Mouse (Mus musculus) limb, embryonic 14.5 days (tissue): ENCODE measurements at regions not wholly inside any gene's neighbourhood (a gene's known extent, or its start where the extent isn't known, plus 50 kb on each side); places are given as distances from the start of the nearest gene placed in this dataset.

ENCODE experiments used
- ATAC-seq: fragments of 200-750 bp; cut with Nextera tagmentation; 2 replicates; pipeline ENCODE4 v1.8.0; 2017; ENCODE audit warnings: low read depth, moderate number of reproducible peaks, moderate TSS enrichment; ENCODE audit not compliant: low FRiP score
- DNase-seq: peaks from one replicate; pipeline ENCODE4 v3.0.0-alpha.2; 2015; ENCODE audit warnings: low spot score
- H3K27ac ChIP-seq: fragments of 300-500 bp; sonication (generic); replicated peaks from 2 replicates; pipeline ENCODE4 v1.5.1; 2014; ENCODE audit warnings: low read depth, mild to moderate bottlenecking, low read length, moderate library complexity, mixed read lengths
- H3K27me3 ChIP-seq: fragments of 300-500 bp; sonication (generic); 2 replicates; pipeline ENCODE4 v1.6.1; 2014; ENCODE audit warnings: low read length, mixed read lengths; ENCODE audit not compliant: control insufficient read depth, insufficient read depth
- H3K36me3 ChIP-seq: fragments of 300-500 bp; sonication (generic); 2 replicates; pipeline ENCODE4 v1.6.1; 2014; ENCODE audit warnings: mild to moderate bottlenecking, low read length, moderate library complexity, mixed read lengths; ENCODE audit not compliant: control insufficient read depth, insufficient read depth
- H3K4me1 ChIP-seq: fragments of 300-500 bp; sonication (generic); 2 replicates; pipeline ENCODE4 v1.6.1; 2014; ENCODE audit warnings: antibody characterized with exemption, low read length, mixed read lengths; ENCODE audit not compliant: control insufficient read depth, insufficient read depth
- H3K4me2 ChIP-seq: fragments of 300-500 bp; sonication (generic); replicated peaks from 2 replicates; pipeline ENCODE4 v1.6.1; 2014; ENCODE audit warnings: low read depth, mild to moderate bottlenecking, low read length, moderate library complexity; ENCODE audit not compliant: severe bottlenecking
- H3K4me3 ChIP-seq: fragments of 300-500 bp; sonication (generic); replicated peaks from 2 replicates; pipeline ENCODE4 v1.5.1; 2014; ENCODE audit warnings: low read length
- H3K9ac ChIP-seq: fragments of 300-500 bp; sonication (generic); 2 replicates; pipeline ENCODE4 v1.6.1; 2014; ENCODE audit warnings: mild to moderate bottlenecking, low read depth, low read length, moderate library complexity; ENCODE audit not compliant: severe bottlenecking
- H3K9me3 ChIP-seq: fragments of 300-500 bp; sonication (generic); 2 replicates; pipeline ENCODE4 v1.6.1; 2016; ENCODE audit warnings: low read length; ENCODE audit not compliant: control insufficient read depth
- POLR2A ChIP-seq: fragments of 200-500 bp; IDR thresholded peaks from 2 replicates; pipeline ENCODE4 v1.8.0; 2012; ENCODE audit warnings: inconsistent platforms, mild to moderate bottlenecking, moderate library complexity, borderline replicate concordance; ENCODE audit not compliant: insufficient read depth, insufficient read length; ENCODE audit errors: extremely low read depth
- WGBS: fragments of 180-500 bp; shearing (Covaris S2); extraction: QIAGEN DNeasy Blood & Tissue Kit; methylation state at CpG from one replicate; pipeline ENCODE4 v1.1.7; 2014; 5-methylcytosine and 5-hydroxymethylcytosine counted together

- H3K9me3 ChIP-seq, result no peaks in the 10 kb centered on the region
- no peak overlapping the region for H3K9ac ChIP-seq
- no peaks in the 10 kb centered on the region for H3K27me3 ChIP-seq
- no peak overlapping the region for H3K27ac ChIP-seq
- WGBS, result 64% methylated on average over 5 of the region's 5 CpGs
- no peak overlapping the region for H3K4me2 ChIP-seq
- no peaks in the 10 kb centered on the region for H3K36me3 ChIP-seq
- ATAC-seq (no peak), DNase-seq (no peak)
- TF ChIP-seq POLR2A, result no peak
- no peaks in the 10 kb centered on the region for H3K4me1 ChIP-seq
- H3K4me3 ChIP-seq, result no peak overlapping the region
Observed at GRCm38 (mm10) chr10:96765626-96766025, 148.8 kb downstream of the Btg1 start.

DNA sequence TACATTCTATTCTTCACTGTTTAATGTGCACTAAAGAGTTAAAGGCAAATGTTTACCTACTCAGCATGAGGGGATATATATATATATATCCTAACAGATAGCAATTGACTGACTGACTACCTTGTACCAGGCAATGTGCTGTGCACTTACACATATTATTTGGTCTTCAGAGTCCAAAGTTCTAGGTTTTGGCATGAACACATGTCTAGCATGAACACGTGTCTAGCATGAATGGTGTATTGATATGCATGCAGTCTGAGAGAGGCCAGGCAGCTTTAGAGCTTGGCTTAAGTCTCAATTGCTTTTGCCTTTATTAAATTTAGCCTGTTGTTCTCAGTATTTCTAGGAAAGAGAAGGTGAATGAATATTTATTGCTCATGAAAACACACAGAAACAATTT lies 161.4 kb downstream of the Btg1 start:
- H3K36me3 ChIP-seq, result no peaks in the 10 kb centered on the region
- DNase-seq, result no peak
- ATAC-seq, result no peak
- no peaks in the 10 kb centered on the region for H3K9me3 ChIP-seq
- H3K4me2 ChIP-seq, result no peak overlapping the region
- no peak overlapping the region for H3K27ac ChIP-seq
- H3K27me3 ChIP-seq, result no peaks in the 10 kb centered on the region
- H3K4me1 ChIP-seq, result no peaks in the 10 kb centered on the region
- WGBS, result 68% methylated on average over 1 of the region's 1 CpGs
- no peak for TF ChIP-seq POLR2A
- no peak overlapping the region for H3K4me3 ChIP-seq
- no peak overlapping the region for H3K9ac ChIP-seq

DNA sequence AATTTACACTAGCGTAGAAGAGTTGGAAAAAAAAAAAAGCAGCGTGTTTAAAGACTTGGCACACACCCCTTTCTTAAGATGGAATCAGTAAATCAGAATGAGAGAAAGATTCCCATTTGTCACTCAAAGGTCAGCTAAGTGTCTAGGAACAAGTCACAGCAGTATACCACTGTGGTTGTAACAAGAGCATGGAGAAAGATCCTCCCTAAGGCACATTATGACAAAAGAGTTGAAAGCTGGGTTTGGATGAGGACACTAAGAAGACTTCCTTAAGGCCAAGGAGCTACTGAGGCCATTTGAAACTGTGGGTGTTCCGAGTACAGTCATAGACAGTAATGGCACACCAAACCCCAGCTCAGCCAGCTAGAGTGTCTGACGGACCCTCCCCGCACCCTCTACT lies 167.2 kb downstream of the Btg1 start:
- no peak for TF ChIP-seq POLR2A

GRCm38 (mm10) chr10:96786903-96787571 lies 170.2 kb downstream of the Btg1 start:
- no peak overlapping the region for H3K27ac ChIP-seq
- WGBS, result 35% methylated on average over 8 of the region's 8 CpGs
- H3K4me2 ChIP-seq, result no peak overlapping the region
- H3K27me3 ChIP-seq, result no peaks in the 10 kb centered on the region
- H3K36me3 ChIP-seq, result no peaks in the 10 kb centered on the region
- DNase-seq (no peak), ATAC-seq (no peak)
- H3K4me3 ChIP-seq, result no peak overlapping the region
- H3K9me3 ChIP-seq, result no peaks in the 10 kb centered on the region
- no peak overlapping the region for H3K9ac ChIP-seq
- no peak for TF ChIP-seq POLR2A
- no peaks in the 10 kb centered on the region for H3K4me1 ChIP-seq

More for the DNA sequence above, 167.2 kb downstream of the Btg1 start:
- Histone ChIP-seq H3K9me3 (no peaks in the 10 kb centered on the region), H3K27me3 (no peaks in the 10 kb centered on the region), H3K27ac (no peak overlapping the region), H3K36me3 (no peaks in the 10 kb centered on the region), H3K4me3 (no peak overlapping the region), H3K9ac (no peak overlapping the region), H3K4me2 (no peak overlapping the region), H3K4me1 (no peaks in the 10 kb centered on the region)
- ATAC-seq (no peak), DNase-seq (no peak)
- 56% methylated on average over 5 of the region's 5 CpGs for WGBS

GRCm38 (mm10) chr10:96787572-96787946 lies 170.8 kb downstream of the Btg1 start:
- no peaks in the 10 kb centered on the region for H3K9me3 ChIP-seq
- no peak overlapping the region for H3K4me3 ChIP-seq
- DNase-seq, result no peak
- WGBS, result 38% methylated on average over 1 of the region's 1 CpGs
- H3K36me3 ChIP-seq, result no peaks in the 10 kb centered on the region
- no peaks in the 10 kb centered on the region for H3K27me3 ChIP-seq
- no peak overlapping the region for H3K4me2 ChIP-seq
- no peak overlapping the region for H3K27ac ChIP-seq
- no peak for ATAC-seq
- no peak overlapping the region for H3K9ac ChIP-seq
- no peak for TF ChIP-seq POLR2A
- no peaks in the 10 kb centered on the region for H3K4me1 ChIP-seq

- H3K4me2 ChIP-seq, result no peak overlapping the region
- no peaks in the 10 kb centered on the region for H3K9me3 ChIP-seq
- no peaks in the 10 kb centered on the region for H3K27me3 ChIP-seq
- no peak overlapping the region for H3K4me3 ChIP-seq
- no peaks in the 10 kb centered on the region for H3K36me3 ChIP-seq
- WGBS, result 85% methylated on average over 8 of the region's 8 CpGs
- H3K27ac ChIP-seq, result no peak overlapping the region
- H3K4me1 ChIP-seq, result no peaks in the 10 kb centered on the region
- no peak for TF ChIP-seq POLR2A
- no peak overlapping the region for H3K9ac ChIP-seq
- no peak for ATAC-seq
- DNase-seq, result no peak
Observed at GRCm38 (mm10) chr10:96788352-96789016, 171.7 kb downstream of the Btg1 start.
